Mouse (Mus musculus) lung, postnatal 0 days (tissue): Measurements from ENCODE around the gene Paqr7.

Source experiments
- CTCF ChIP-seq: IDR thresholded peaks from 2 replicates; pipeline ENCODE4 v1.5.1; 2016; ENCODE audit warnings: antibody characterized with exemption, mild to moderate bottlenecking
- EP300 ChIP-seq: IDR thresholded peaks from 2 replicates; pipeline ENCODE4 v1.6.1; 2016; ENCODE audit warnings: antibody characterized with exemption, mild to moderate bottlenecking, control low read depth

- no peak for TF ChIP-seq CTCF
- no peak for TF ChIP-seq EP300
These were observed 42.6 kb downstream of the Paqr7 start for GRCm38 (mm10) chr4:134538997-134539580.
